Mouse (Mus musculus) liver, embryonic 12.5 days (tissue): Measurements from ENCODE around the gene Armh1. TPM values are rescaled to one million over a fixed set of nuclear protein-coding genes. Genes with fewer than 3 reads are reported as not detected.

Source experiments
- ATAC-seq: fragments of 200-750 bp; cut with Nextera tagmentation; 2 replicates; pipeline ENCODE4 v1.8.0; 2017; ENCODE audit warnings: moderate number of reproducible peaks, mild to moderate bottlenecking, moderate library complexity
- H3K27ac ChIP-seq: fragments of 300-500 bp; sonication (generic); 2 replicates; pipeline ENCODE4 v1.5.1; 2016; ENCODE audit warnings: mild to moderate bottlenecking
- H3K27me3 ChIP-seq: fragments of 300-500 bp; sonication (generic); replicated peaks from 2 replicates; pipeline ENCODE4 v1.6.1; 2016; ENCODE audit warnings: mild to moderate bottlenecking, moderate library complexity
- H3K36me3 ChIP-seq: fragments of 300-500 bp; sonication (generic); 2 replicates; pipeline ENCODE4 v1.6.1; 2016; ENCODE audit warnings: mild to moderate bottlenecking, moderate library complexity
- H3K4me1 ChIP-seq: fragments of 300-500 bp; sonication (generic); 2 replicates; pipeline ENCODE4 v1.6.1; 2016
- H3K4me2 ChIP-seq: fragments of 300-500 bp; sonication (generic); 2 replicates; pipeline ENCODE4 v1.6.1; 2016; ENCODE audit warnings: mild to moderate bottlenecking, moderate library complexity
- H3K4me3 ChIP-seq: fragments of 300-500 bp; sonication (generic); 2 replicates; pipeline ENCODE4 v1.5.1; 2016; ENCODE audit warnings: mild to moderate bottlenecking, moderate library complexity
- H3K9ac ChIP-seq: fragments of 300-500 bp; sonication (generic); 2 replicates; pipeline ENCODE4 v1.6.1; 2016; ENCODE audit warnings: mild to moderate bottlenecking, moderate library complexity
- H3K9me3 ChIP-seq: fragments of 300-500 bp; sonication (generic); replicated peaks from 2 replicates; pipeline ENCODE4 v1.6.1; 2016; ENCODE audit warnings: mild to moderate bottlenecking, moderate library complexity
- WGBS: fragments of 180-500 bp; shearing (Covaris S2); methylation state at CpG from one replicate; pipeline ENCODE4 v1.1.7; 2016; ENCODE audit not compliant: insufficient replicate concordance; 5-methylcytosine and 5-hydroxymethylcytosine counted together
- polyA plus RNA-seq: library from polyadenylated mRNA; unstranded; fragments of >200 nt; fragmentation: Nextera tagmentation; extraction: Ambion mirVana; gene quantifications from 2 replicates; pipeline ENCODE4 v1.2.1, GENCODE M21; 2016

The Armh1 gene
- polyA plus RNA-seq, 1 experiment from 2014 or later: 0.17 TPM

GRCm38 (mm10) chr4:117235822-117236221, 16.1 kb downstream of the Armh1 start:
- no peak overlapping the region for H3K9ac ChIP-seq
- no peaks in the 10 kb centered on the region for H3K4me1 ChIP-seq
- H3K9me3 ChIP-seq: no peaks in the 10 kb centered on the region; the same call in 1 of the 2 replicates
- H3K4me2 ChIP-seq: no peak overlapping the region
- no peaks in the 10 kb centered on the region; the same call in 1 of the 2 replicates for H3K27me3 ChIP-seq
- H3K36me3 ChIP-seq: no peaks in the 10 kb centered on the region
- WGBS: 55% methylated on average over 4 of the region's 4 CpGs
- no peak for ATAC-seq
- no peak overlapping the region for H3K4me3 ChIP-seq
- H3K27ac ChIP-seq: no peak overlapping the region

DNA sequence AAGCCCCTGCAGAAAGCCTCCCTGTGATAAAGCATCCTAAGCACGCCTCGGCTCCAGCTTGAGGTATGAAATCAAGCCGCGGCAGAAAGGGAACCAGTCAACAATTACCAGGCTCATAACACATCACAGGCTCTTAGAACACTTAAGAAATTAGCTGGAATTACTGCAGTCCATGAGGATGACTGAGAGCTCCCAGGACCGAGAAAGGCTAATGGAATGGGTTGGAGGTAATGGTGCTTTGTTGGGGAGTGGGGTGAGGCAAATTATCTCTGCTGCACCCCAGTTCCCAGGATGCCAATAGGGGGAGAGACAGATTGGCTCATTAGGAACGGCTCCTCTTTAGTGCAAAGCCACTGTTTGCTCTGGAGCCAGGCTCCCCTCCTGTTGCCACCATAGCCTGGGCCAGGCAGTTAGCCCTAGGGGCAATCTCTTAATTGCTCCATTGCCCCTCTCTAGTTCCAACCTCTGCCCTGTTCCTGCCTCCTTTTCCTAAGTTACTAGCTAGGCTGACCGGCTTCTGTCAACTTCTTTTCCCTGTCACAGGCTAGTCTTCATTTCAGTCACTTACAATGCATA, 17.7 kb downstream of the Armh1 start:
- H3K9ac ChIP-seq: no peak overlapping the region
- no peaks in the 10 kb centered on the region for H3K4me1 ChIP-seq
- H3K4me3 ChIP-seq: no peak overlapping the region
- H3K4me2 ChIP-seq: no peak overlapping the region
- H3K36me3 ChIP-seq: no peaks in the 10 kb centered on the region
- H3K9me3 ChIP-seq: no peaks in the 10 kb centered on the region; the same call in 1 of the 2 replicates
- peaks cover 5% of the 10 kb centered on the region; the same call in 1 of the 2 replicates for H3K27me3 ChIP-seq
- 57% methylated on average over 7 of the region's 7 CpGs for WGBS
- ATAC-seq: no peak
- no peak overlapping the region for H3K27ac ChIP-seq

GRCm38 (mm10) chr4:117231208-117231607, 20.7 kb downstream of the Armh1 start:
- whole genome bisulfite sequencing: 76% methylated on average over 2 of the region's 2 CpGs
- no peak for ATAC-seq
- H3K4me3 ChIP-seq: no peak overlapping the region
- no peak overlapping the region for H3K9ac ChIP-seq
- H3K27ac ChIP-seq: no peak overlapping the region
- H3K9me3 ChIP-seq: no peaks in the 10 kb centered on the region
- no peaks in the 10 kb centered on the region for H3K4me1 ChIP-seq
- H3K4me2 ChIP-seq: no peak overlapping the region
- peaks cover 7% of the 10 kb centered on the region; the same call in 1 of the 2 replicates for H3K27me3 ChIP-seq
- H3K36me3 ChIP-seq: no peaks in the 10 kb centered on the region

DNA sequence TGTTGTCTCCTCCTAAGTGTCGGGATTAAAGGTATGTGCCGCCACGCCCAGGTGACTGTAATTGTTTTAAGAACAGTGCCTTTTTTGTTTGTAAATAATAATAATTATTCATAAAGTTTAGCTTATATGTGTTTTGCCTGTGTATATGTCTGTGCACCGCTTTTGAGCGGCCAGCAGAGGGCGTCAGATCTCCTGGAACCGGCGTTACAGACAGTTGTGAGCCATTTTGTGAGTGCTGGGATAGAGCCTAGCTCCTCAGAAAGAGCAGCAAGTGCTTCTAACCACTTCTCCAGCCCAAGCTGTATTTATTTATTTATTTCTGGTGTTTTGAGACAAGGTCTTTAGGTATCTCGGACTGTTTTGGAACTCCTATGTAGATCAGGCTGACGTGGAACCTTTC, 21.6 kb downstream of the Armh1 start:
- no peak overlapping the region for H3K9ac ChIP-seq
- 34% methylated on average over 10 of the region's 10 CpGs for WGBS
- no peak for ATAC-seq
- no peak overlapping the region for H3K4me3 ChIP-seq
- no peak overlapping the region for H3K27ac ChIP-seq
- H3K27me3 ChIP-seq: peaks cover 7% of the 10 kb centered on the region; the same call in 1 of the 2 replicates
- no peaks in the 10 kb centered on the region for H3K4me1 ChIP-seq
- no peak overlapping the region for H3K4me2 ChIP-seq
- no peaks in the 10 kb centered on the region for H3K9me3 ChIP-seq
- no peaks in the 10 kb centered on the region for H3K36me3 ChIP-seq

DNA sequence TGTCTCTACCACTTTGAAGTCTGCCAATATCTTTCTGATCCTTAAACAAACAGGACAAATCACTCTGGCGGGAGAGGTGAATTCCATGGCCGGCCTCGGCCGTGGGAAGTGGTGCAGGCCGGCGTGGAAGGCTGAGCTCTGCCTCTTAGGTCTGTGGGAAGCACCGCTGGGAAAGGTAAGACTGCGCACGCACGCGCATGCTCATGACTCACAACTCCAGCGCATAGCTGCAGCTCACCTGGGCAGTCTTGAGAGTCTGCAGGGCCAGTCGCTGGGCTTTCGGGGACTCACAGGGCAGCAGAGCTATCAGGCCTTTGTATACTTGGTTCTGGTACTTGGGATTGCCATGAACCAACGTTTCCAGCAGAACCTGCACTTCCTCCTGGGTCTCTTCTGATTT, 22.3 kb downstream of the Armh1 start:
- H3K9ac ChIP-seq: no peak overlapping the region
- no peaks in the 10 kb centered on the region for H3K9me3 ChIP-seq
- peaks cover 7% of the 10 kb centered on the region; the same call in 1 of the 2 replicates for H3K27me3 ChIP-seq
- no peak overlapping the region for H3K4me3 ChIP-seq
- H3K4me2 ChIP-seq: no peak overlapping the region
- WGBS: 64% methylated on average over 15 of the region's 15 CpGs
- ATAC-seq: no peak
- H3K27ac ChIP-seq: no peak overlapping the region
- H3K4me1 ChIP-seq: 0 out of 2 replicates have a peak, but pooled peaks cover under 1% of the 10 kb centered on the region
- no peaks in the 10 kb centered on the region for H3K36me3 ChIP-seq

DNA sequence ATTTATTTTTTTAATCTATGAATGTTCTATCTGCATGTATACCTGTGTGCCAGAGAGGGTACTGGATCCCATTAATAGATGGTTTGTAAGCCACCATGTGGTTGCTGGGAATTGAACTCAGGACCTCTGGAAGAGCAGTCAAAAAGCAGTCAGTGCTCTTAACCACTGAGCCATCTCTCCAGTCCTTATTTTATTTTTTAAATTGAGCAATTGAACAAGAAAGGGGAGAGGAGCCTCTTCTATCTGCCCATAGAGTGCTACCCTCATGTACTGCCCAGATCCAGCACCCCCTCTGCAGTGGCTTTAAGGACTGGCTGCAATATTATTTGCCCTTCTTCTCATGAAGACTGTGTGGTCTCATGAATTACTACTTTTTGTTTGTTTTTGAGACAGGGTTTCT, 26.7 kb downstream of the Armh1 start:
- peaks cover 7% of the 10 kb centered on the region; the same call in 1 of the 2 replicates for H3K27me3 ChIP-seq
- no peaks in the 10 kb centered on the region for H3K9me3 ChIP-seq
- H3K36me3 ChIP-seq: no peaks in the 10 kb centered on the region
- ATAC-seq: no peak
- H3K27ac ChIP-seq: no peak overlapping the region
- no peak overlapping the region for H3K4me2 ChIP-seq
- H3K9ac ChIP-seq: no peak overlapping the region
- peaks cover 7% of the 10 kb centered on the region; the same call in 1 of the 2 replicates for H3K4me1 ChIP-seq
- no peak overlapping the region for H3K4me3 ChIP-seq

GRCm38 (mm10) chr4:117224122-117224521, 27.8 kb downstream of the Armh1 start:
- Histone ChIP-seq H3K36me3 (no peaks in the 10 kb centered on the region), H3K27ac (no peak overlapping the region), H3K4me2 (no peak overlapping the region), H3K27me3 (peaks cover 1% of the 10 kb centered on the region; the same call in 1 of the 2 replicates), H3K9me3 (no peaks in the 10 kb centered on the region), H3K9ac (no peak overlapping the region), H3K4me3 (no peak overlapping the region), H3K4me1 (peaks cover 7% of the 10 kb centered on the region; the same call in 1 of the 2 replicates)
- 49% methylated on average over 8 of the region's 8 CpGs for WGBS
- no peak for ATAC-seq

DNA sequence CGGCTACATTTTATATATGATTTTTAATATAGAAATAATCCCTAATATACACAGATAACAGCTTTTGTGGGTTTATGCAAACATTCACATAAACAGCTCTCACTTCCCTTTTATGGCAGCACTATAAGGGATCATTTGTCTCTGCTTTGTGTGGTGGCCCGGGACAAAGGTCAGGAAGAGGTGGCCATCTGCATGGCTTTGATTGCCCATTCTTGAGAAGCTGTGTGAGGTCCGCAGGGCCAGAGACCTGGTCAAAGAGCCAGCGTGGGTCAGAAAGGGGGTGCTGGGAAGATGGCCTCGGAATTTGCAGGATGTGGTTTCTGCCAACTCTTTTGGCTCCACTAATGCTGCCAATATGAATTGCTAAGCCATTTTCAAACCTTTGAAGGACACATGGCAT, 28.9 kb downstream of the Armh1 start:
- H3K36me3 ChIP-seq: no peaks in the 10 kb centered on the region
- no peaks in the 10 kb centered on the region for H3K9me3 ChIP-seq
- H3K27me3 ChIP-seq: no peaks in the 10 kb centered on the region
- H3K27ac ChIP-seq: no peak overlapping the region
- H3K4me3 ChIP-seq: no peak overlapping the region
- peaks cover 13% of the 10 kb centered on the region for H3K4me1 ChIP-seq
- no peak overlapping the region for H3K4me2 ChIP-seq
- WGBS: 41% methylated on average over 5 of the region's 5 CpGs
- no peak overlapping the region for H3K9ac ChIP-seq
- no peak for ATAC-seq

DNA sequence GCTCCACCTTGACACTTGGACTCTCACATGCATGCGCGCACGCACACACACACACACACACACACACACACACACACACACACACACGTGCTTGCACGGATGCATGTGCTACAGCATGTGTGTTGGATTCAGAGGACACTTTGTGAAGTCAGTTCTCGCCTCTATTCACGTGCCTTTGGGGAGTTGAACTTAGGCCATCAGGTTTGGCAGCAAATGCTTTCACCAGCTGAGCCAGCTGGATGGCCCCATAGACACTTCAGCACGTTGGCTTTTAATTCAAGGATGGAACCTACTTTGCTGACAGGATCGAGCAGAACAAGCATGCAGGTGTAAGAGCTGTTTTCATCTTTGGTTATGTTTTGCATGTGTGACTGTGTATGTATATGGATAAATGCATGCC, 30.1 kb downstream of the Armh1 start:
- no peak overlapping the region for H3K9ac ChIP-seq
- no peak for ATAC-seq
- no peaks in the 10 kb centered on the region for H3K9me3 ChIP-seq
- H3K27me3 ChIP-seq: no peaks in the 10 kb centered on the region
- H3K4me3 ChIP-seq: no peak overlapping the region
- no peak overlapping the region for H3K4me2 ChIP-seq
- WGBS: 77% methylated on average over 9 of the region's 9 CpGs
- no peaks in the 10 kb centered on the region for H3K36me3 ChIP-seq
- no peak overlapping the region for H3K27ac ChIP-seq
- H3K4me1 ChIP-seq: peaks cover 13% of the 10 kb centered on the region

DNA sequence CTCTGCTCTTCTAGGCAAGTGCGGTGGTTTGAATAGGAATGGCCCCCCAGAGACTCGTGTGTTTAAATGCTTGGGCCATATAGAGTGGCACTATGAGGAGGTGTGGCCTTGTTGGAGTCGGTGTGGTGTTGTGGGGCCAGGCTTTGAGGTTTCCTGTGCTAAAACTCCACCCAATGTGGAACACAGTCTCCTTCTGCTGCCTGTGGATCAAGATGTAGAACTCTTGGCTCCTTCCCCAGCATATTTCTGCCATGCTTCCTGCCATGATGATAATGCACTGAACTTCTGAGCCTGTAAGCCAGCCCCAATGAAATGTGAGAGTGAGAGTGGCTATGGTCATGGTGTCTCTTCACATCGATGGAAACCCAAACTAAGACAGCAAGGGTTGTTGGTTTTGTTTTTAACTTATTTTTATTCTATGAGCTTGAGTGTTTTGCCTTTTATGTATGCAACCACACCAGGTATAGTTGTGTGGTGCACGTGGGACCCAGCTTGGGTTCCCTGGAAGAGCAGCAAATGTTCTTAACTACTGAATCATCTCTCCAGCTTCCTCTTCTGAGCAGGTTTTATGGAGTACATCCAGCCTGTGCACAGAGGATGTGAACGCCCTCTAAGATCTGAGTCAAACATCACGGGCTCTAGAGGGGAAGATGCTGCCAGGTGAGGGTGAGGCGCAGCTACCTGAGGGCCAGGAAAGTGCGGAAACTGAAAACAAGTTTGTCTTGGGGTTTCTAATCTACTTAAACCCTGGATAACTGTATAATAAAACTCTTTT, 31.0 kb downstream of the Armh1 start:
- ATAC-seq: no peak
- H3K4me1 ChIP-seq: peaks cover 13% of the 10 kb centered on the region
- 55% methylated on average over 9 of the region's 9 CpGs for WGBS

GRCm38 (mm10) chr4:117218517-117219219, 33.3 kb downstream of the Armh1 start:
- Histone ChIP-seq H3K27ac (no peak overlapping the region), H3K9me3 (no peaks in the 10 kb centered on the region), H3K36me3 (no peaks in the 10 kb centered on the region), H3K4me1 (peaks cover 6% of the 10 kb centered on the region), H3K27me3 (peaks cover 5% of the 10 kb centered on the region; the same call in 1 of the 2 replicates), H3K4me3 (no peak overlapping the region), H3K9ac (no peak overlapping the region), H3K4me2 (peak overlapping the region; percentile 24; the same call in 1 of the 2 replicates)
- no peak for ATAC-seq
- WGBS: 16% methylated on average over 10 of the region's 10 CpGs

More for the DNA sequence above, 31.0 kb downstream of the Armh1 start:
- Histone ChIP-seq H3K27ac (no peak overlapping the region), H3K9me3 (no peaks in the 10 kb centered on the region), H3K4me3 (no peak overlapping the region), H3K27me3 (no peaks in the 10 kb centered on the region), H3K4me2 (no peak overlapping the region), H3K36me3 (no peaks in the 10 kb centered on the region), H3K9ac (no peak overlapping the region)

DNA sequence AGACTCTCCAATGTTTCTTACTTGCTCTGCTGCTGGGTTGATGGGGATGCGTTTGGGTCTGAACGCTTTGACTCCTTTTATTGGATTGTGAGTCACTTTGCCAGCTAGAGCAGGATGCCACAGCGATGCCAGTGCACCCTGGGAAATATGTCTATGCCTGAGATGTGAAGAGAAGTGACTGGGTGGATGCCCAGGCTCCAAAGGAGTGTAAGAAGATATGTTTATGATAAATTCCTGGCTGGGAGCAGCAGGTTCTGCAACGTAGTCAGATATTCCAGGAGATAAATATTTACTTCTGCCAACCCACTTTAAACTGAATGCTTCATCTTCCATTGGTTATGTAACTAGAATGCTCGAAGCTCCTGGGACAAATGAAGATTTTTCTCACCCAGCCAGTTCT, 34.9 kb downstream of the Armh1 start:
- Histone ChIP-seq H3K27ac (no peak overlapping the region), H3K4me3 (no peak overlapping the region), H3K27me3 (peaks cover 5% of the 10 kb centered on the region; the same call in 1 of the 2 replicates), H3K4me2 (no peak overlapping the region), H3K9me3 (no peaks in the 10 kb centered on the region), H3K4me1 (peaks cover 6% of the 10 kb centered on the region), H3K9ac (no peak overlapping the region), H3K36me3 (no peaks in the 10 kb centered on the region)
- 67% methylated on average over 5 of the region's 5 CpGs for WGBS
- ATAC-seq: no peak
